Mouse (Mus musculus): Measurements from ENCODE around the gene Myocos.

Gene Myocos

GRCm38 (mm10) chr1:162625229-162625628 lies 32.8 kb downstream of the Myocos start:
- no peak for TF ChIP-seq NANOG (IDR thresholded peaks at IDR 0.05; ENCODE audit: borderline replicate concordance, low read length)
- TF ChIP-seq CTCF (conservative IDR thresholded peaks at IDR 0.05; ENCODE audit: low read length) = no peak
- TF ChIP-seq POU5F1 (IDR thresholded peaks at IDR 0.05; ENCODE audit: borderline replicate concordance, low read length) = no peak
- no peak overlapping the region for H3K4me3 ChIP-seq (replicated peaks; ENCODE audit: low read length)
- no peaks in the 10 kb centered on the region for H3K4me1 ChIP-seq (replicated peaks; ENCODE audit: low read depth, low read length)
- no peaks in the 10 kb centered on the region for H3K27me3 ChIP-seq (ENCODE audit: insufficient read depth, low read length)
- no peaks in the 10 kb centered on the region for H3K9me3 ChIP-seq (ENCODE audit: low read length)
- no peaks in the 10 kb centered on the region for H3K36me3 ChIP-seq (ENCODE audit: insufficient read depth, low read length)

- H3K4me1 ChIP-seq (replicated peaks; ENCODE audit: low read depth, low read length) = no peaks in the 10 kb centered on the region
- TF ChIP-seq NANOG (IDR thresholded peaks at IDR 0.05; ENCODE audit: borderline replicate concordance, low read length) = no peak
- TF ChIP-seq CTCF (conservative IDR thresholded peaks at IDR 0.05; ENCODE audit: low read length) = no peak
- no peak for TF ChIP-seq POU5F1 (IDR thresholded peaks at IDR 0.05; ENCODE audit: borderline replicate concordance, low read length)
- H3K9me3 ChIP-seq (ENCODE audit: low read length) = no peaks in the 10 kb centered on the region
- H3K27me3 ChIP-seq (ENCODE audit: insufficient read depth, low read length) = 0 out of 2 replicates have a peak, but pooled peaks cover 4% of the 10 kb centered on the region
- H3K4me3 ChIP-seq (replicated peaks; ENCODE audit: low read length) = no peak overlapping the region
- H3K36me3 ChIP-seq (ENCODE audit: insufficient read depth, low read length) = no peaks in the 10 kb centered on the region
Measured at GRCm38 (mm10) chr1:162623895-162624294, 34.1 kb downstream of the Myocos start.

GRCm38 (mm10) chr1:162620487-162620886 lies 37.5 kb downstream of the Myocos start:
- no peak for TF ChIP-seq POU5F1 (IDR thresholded peaks at IDR 0.05; ENCODE audit: borderline replicate concordance, low read length)
- peak; percentile 79 for TF ChIP-seq CTCF (conservative IDR thresholded peaks at IDR 0.05; ENCODE audit: low read length)
- Histone ChIP-seq H3K4me1 (replicated peaks; ENCODE audit: low read depth, low read length) (no peaks in the 10 kb centered on the region), H3K27me3 (ENCODE audit: insufficient read depth, low read length) (0 out of 2 replicates have a peak, but pooled peaks cover 4% of the 10 kb centered on the region), H3K36me3 (ENCODE audit: insufficient read depth, low read length) (no peaks in the 10 kb centered on the region), H3K4me3 (replicated peaks; ENCODE audit: low read length) (no peak overlapping the region), H3K9me3 (ENCODE audit: low read length) (peaks cover 11% of the 10 kb centered on the region)

- no peak overlapping the region for H3K4me3 ChIP-seq (replicated peaks; ENCODE audit: low read length)
- TF ChIP-seq CTCF (conservative IDR thresholded peaks at IDR 0.05; ENCODE audit: low read length) (no peak), NANOG (IDR thresholded peaks at IDR 0.05; ENCODE audit: borderline replicate concordance, low read length) (no peak)
- no peaks in the 10 kb centered on the region for H3K4me1 ChIP-seq (replicated peaks; ENCODE audit: low read depth, low read length)
- H3K36me3 ChIP-seq (ENCODE audit: insufficient read depth, low read length) = no peaks in the 10 kb centered on the region
- H3K27me3 ChIP-seq (ENCODE audit: insufficient read depth, low read length) = 0 out of 2 replicates have a peak, but pooled peaks cover 4% of the 10 kb centered on the region
- peaks cover 30% of the 10 kb centered on the region for H3K9me3 ChIP-seq (ENCODE audit: low read length)
Measured at GRCm38 (mm10) chr1:162615511-162615910, 42.5 kb downstream of the Myocos start.

- 0 out of 2 replicates have a peak, but pooled peaks cover 5% of the 10 kb centered on the region for H3K4me1 ChIP-seq (replicated peaks; ENCODE audit: low read depth, low read length)
- peaks cover 2% of the 10 kb centered on the region; the same call in 1 of the 2 replicates for H3K27me3 ChIP-seq (ENCODE audit: insufficient read depth, low read length)
- TF ChIP-seq POU5F1 (IDR thresholded peaks at IDR 0.05; ENCODE audit: borderline replicate concordance, low read length) (no peak), NANOG (IDR thresholded peaks at IDR 0.05; ENCODE audit: borderline replicate concordance, low read length) (no peak), CTCF (conservative IDR thresholded peaks at IDR 0.05; ENCODE audit: low read length) (no peak)
- H3K4me3 ChIP-seq (replicated peaks; ENCODE audit: low read length) = no peak overlapping the region
- peaks cover 24% of the 10 kb centered on the region for H3K9me3 ChIP-seq (ENCODE audit: low read length)
- no peaks in the 10 kb centered on the region for H3K36me3 ChIP-seq (ENCODE audit: insufficient read depth, low read length)
Measured at GRCm38 (mm10) chr1:162611191-162611590, 46.8 kb downstream of the Myocos start.

GRCm38 (mm10) chr1:162609633-162610250 lies 48.3 kb downstream of the Myocos start:
- no peak overlapping the region for H3K4me3 ChIP-seq (replicated peaks; ENCODE audit: low read length)
- peaks cover 11% of the 10 kb centered on the region for H3K9me3 ChIP-seq (ENCODE audit: low read length)
- 0 out of 2 replicates have a peak, but pooled peaks cover 5% of the 10 kb centered on the region for H3K4me1 ChIP-seq (replicated peaks; ENCODE audit: low read depth, low read length)
- TF ChIP-seq POU5F1 (IDR thresholded peaks at IDR 0.05; ENCODE audit: borderline replicate concordance, low read length) = no peak
- TF ChIP-seq CTCF (conservative IDR thresholded peaks at IDR 0.05; ENCODE audit: low read length) = no peak
- peaks cover 2% of the 10 kb centered on the region; the same call in 1 of the 2 replicates for H3K27me3 ChIP-seq (ENCODE audit: insufficient read depth, low read length)
- H3K36me3 ChIP-seq (ENCODE audit: insufficient read depth, low read length) = no peaks in the 10 kb centered on the region

GRCm38 (mm10) chr1:162608127-162608526 lies 49.9 kb downstream of the Myocos start:
- H3K9me3 ChIP-seq (ENCODE audit: low read length) = no peaks in the 10 kb centered on the region
- no peaks in the 10 kb centered on the region for H3K36me3 ChIP-seq (ENCODE audit: insufficient read depth, low read length)
- no peak overlapping the region for H3K4me3 ChIP-seq (replicated peaks; ENCODE audit: low read length)
- H3K27me3 ChIP-seq (ENCODE audit: insufficient read depth, low read length) = peaks cover 2% of the 10 kb centered on the region; the same call in 1 of the 2 replicates
- 0 out of 2 replicates have a peak, but pooled peaks cover 5% of the 10 kb centered on the region for H3K4me1 ChIP-seq (replicated peaks; ENCODE audit: low read depth, low read length)
- TF ChIP-seq CTCF (conservative IDR thresholded peaks at IDR 0.05; ENCODE audit: low read length) = no peak
- no peak for TF ChIP-seq NANOG (IDR thresholded peaks at IDR 0.05; ENCODE audit: borderline replicate concordance, low read length)
- no peak for TF ChIP-seq POU5F1 (IDR thresholded peaks at IDR 0.05; ENCODE audit: borderline replicate concordance, low read length)

- H3K4me1 ChIP-seq (replicated peaks; ENCODE audit: low read depth, low read length) = peaks cover 4% of the 10 kb centered on the region; the same call in 1 of the 2 replicates
- peaks cover 11% of the 10 kb centered on the region; the same call in 1 of the 2 replicates for H3K36me3 ChIP-seq (ENCODE audit: insufficient read depth, low read length)
- no peaks in the 10 kb centered on the region for H3K9me3 ChIP-seq (ENCODE audit: low read length)
- no peaks in the 10 kb centered on the region for H3K27me3 ChIP-seq (ENCODE audit: insufficient read depth, low read length)
- TF ChIP-seq NANOG (IDR thresholded peaks at IDR 0.05; ENCODE audit: borderline replicate concordance, low read length) = no peak
- TF ChIP-seq POU5F1 (IDR thresholded peaks at IDR 0.05; ENCODE audit: borderline replicate concordance, low read length) = no peak
- no peak for TF ChIP-seq CTCF (conservative IDR thresholded peaks at IDR 0.05; ENCODE audit: low read length)
- H3K4me3 ChIP-seq (replicated peaks; ENCODE audit: low read length) = no peak overlapping the region
Measured at GRCm38 (mm10) chr1:162601288-162601687, 56.7 kb downstream of the Myocos start.

- Histone ChIP-seq H3K9me3 (ENCODE audit: low read length) (no peaks in the 10 kb centered on the region), H3K27me3 (ENCODE audit: insufficient read depth, low read length) (no peaks in the 10 kb centered on the region), H3K4me1 (replicated peaks; ENCODE audit: low read depth, low read length) (peaks cover 4% of the 10 kb centered on the region; the same call in 1 of the 2 replicates), H3K4me3 (replicated peaks; ENCODE audit: low read length) (no peak overlapping the region), H3K36me3 (ENCODE audit: insufficient read depth, low read length) (peaks cover 11% of the 10 kb centered on the region; the same call in 1 of the 2 replicates)
- TF ChIP-seq POU5F1 (IDR thresholded peaks at IDR 0.05; ENCODE audit: borderline replicate concordance, low read length) (no peak), CTCF (conservative IDR thresholded peaks at IDR 0.05; ENCODE audit: low read length) (no peak), NANOG (IDR thresholded peaks at IDR 0.05; ENCODE audit: borderline replicate concordance, low read length) (no peak)
Measured at GRCm38 (mm10) chr1:162599617-162600016, 58.4 kb downstream of the Myocos start.

Data from E14TG2a.4 (cell line).